Mouse (Mus musculus) liver, embryonic 14.5 days (tissue): Measurements from ENCODE around the gene Laptm5. TPM values are rescaled to one million over a fixed set of nuclear protein-coding genes. Genes with fewer than 3 reads are reported as not detected.

Source experiments
- ATAC-seq: fragments of 200-750 bp; cut with Nextera tagmentation; 2 replicates; pipeline ENCODE4 v1.8.0; 2017; ENCODE audit warnings: moderate number of reproducible peaks, mild to moderate bottlenecking, moderate library complexity; ENCODE audit not compliant: insufficient read depth
- DNase-seq, 3 experiments: peaks; one replicate each; pipeline ENCODE4 v3.0.0-alpha.2; 2012 to 2013; ENCODE audit warnings: low read depth in 3 of 3, low spot score in 3 of 3
- H3K27ac ChIP-seq: fragments of 300-500 bp; sonication (generic); 2 replicates; pipeline ENCODE4 v1.5.1; 2014; ENCODE audit warnings: moderate library complexity, mild to moderate bottlenecking, control low read depth, inconsistent platforms
- H3K27me3 ChIP-seq: fragments of 300-500 bp; sonication (generic); 2 replicates; pipeline ENCODE4 v1.6.1; 2014; ENCODE audit warnings: mild to moderate bottlenecking, low read length, moderate library complexity; ENCODE audit not compliant: control insufficient read depth, insufficient read depth
- H3K36me3 ChIP-seq: fragments of 300-500 bp; sonication (generic); replicated peaks from 2 replicates; pipeline ENCODE4 v1.6.1; 2014; ENCODE audit warnings: low read depth; ENCODE audit not compliant: control insufficient read depth, insufficient read depth
- H3K4me1 ChIP-seq, 2 experiments: fragments of 200-500 bp in 1 of 2; fragments of 300-500 bp in 1 of 2; sonication (generic) in 1 of 2; replicated peaks; 2 replicates each; pipeline ENCODE4 v1.6.1; 2012 to 2014; ENCODE audit warnings: antibody characterized with exemption in 1 of 2, inconsistent platforms in 1 of 2, low read length in 1 of 2; ENCODE audit not compliant: control insufficient read depth in 2 of 2, insufficient read depth in 2 of 2
- H3K4me2 ChIP-seq: fragments of 300-500 bp; sonication (generic); 2 replicates; pipeline ENCODE4 v1.6.1; 2014; ENCODE audit warnings: low read depth, mild to moderate bottlenecking, control low read depth, moderate library complexity
- H3K4me3 ChIP-seq, 2 experiments: fragments of 200-500 bp in 1 of 2; fragments of 300-500 bp in 1 of 2; sonication (generic) in 1 of 2; 2 replicates each; pipeline ENCODE4 v1.5.1; 2012 to 2014; ENCODE audit warnings: low read depth in 2 of 2, low read length in 2 of 2, mild to moderate bottlenecking in 2 of 2, control low read depth in 1 of 2, inconsistent platforms in 1 of 2, moderate library complexity in 1 of 2; ENCODE audit not compliant: insufficient read depth in 1 of 2
- H3K9ac ChIP-seq: fragments of 300-500 bp; sonication (generic); replicated peaks from 2 replicates; pipeline ENCODE4 v1.6.1; 2014; ENCODE audit warnings: mild to moderate bottlenecking, control low read depth, moderate library complexity
- H3K9me3 ChIP-seq: fragments of 300-500 bp; sonication (generic); 2 replicates; pipeline ENCODE4 v1.6.1; 2016; ENCODE audit warnings: low read length, mixed read lengths; ENCODE audit not compliant: control insufficient read depth
- CTCF ChIP-seq: IDR thresholded peaks from 2 replicates; pipeline ENCODE4 v1.5.1; 2016; ENCODE audit warnings: antibody characterized with exemption, low read depth, control low read depth
- EP300 ChIP-seq: IDR thresholded peaks from 2 replicates; pipeline ENCODE4 v1.6.1; 2016; ENCODE audit warnings: antibody characterized with exemption, low read depth
- WGBS: fragments of 180-500 bp; shearing (Covaris S2); extraction: QIAGEN DNeasy Blood & Tissue Kit; methylation state at CpG from one replicate; pipeline ENCODE4 v1.1.7; 2014; ENCODE audit not compliant: insufficient replicate concordance; 5-methylcytosine and 5-hydroxymethylcytosine counted together
- polyA plus RNA-seq, 2 experiments: library from polyadenylated mRNA; depleted of rRNA in 1 of 2; stranded (reverse) in 1 of 2; unstranded in 1 of 2; fragments of >200 nt; fragmentation: Nextera tagmentation in 1 of 2; extraction: Ambion mirVana in 1 of 2; gene quantifications; 2 replicates each; pipeline versions ENCODE4 v1.2.1 to v1.2.3; 2012 to 2014

The Laptm5 gene
- polyA plus RNA-seq, 2 experiments: 31.0 to 64.3 TPM

GRCm38 (mm10) chr4:130918805-130919749 is 6.2 kb downstream of the Laptm5 start:
- Histone ChIP-seq H3K4me2 (no peak overlapping the region), H3K27me3 (no peaks in the 10 kb centered on the region), H3K9ac (no peak overlapping the region), H3K4me1 (no peaks in the 10 kb centered on the region; a peak in 2 of 4 replicates), H3K4me3 (no peak overlapping the region), H3K36me3 (no peaks in the 10 kb centered on the region), H3K9me3 (no peaks in the 10 kb centered on the region), H3K27ac (no peak overlapping the region)
- DNase-seq: no peak
- 48% methylated on average over 10 of the region's 10 CpGs for WGBS
- no peak for ATAC-seq
- TF ChIP-seq EP300 (no peak), CTCF (no peak)

- no peak for ATAC-seq
- 50% methylated on average over 9 of the region's 9 CpGs for WGBS
- Histone ChIP-seq H3K9me3 (no peaks in the 10 kb centered on the region), H3K4me2 (no peak overlapping the region), H3K36me3 (no peaks in the 10 kb centered on the region), H3K4me3 (no peak overlapping the region), H3K27ac (no peak overlapping the region), H3K4me1 (no peaks in the 10 kb centered on the region; a peak in 2 of 4 replicates), H3K27me3 (no peaks in the 10 kb centered on the region), H3K9ac (no peak overlapping the region)
- no peak for TF ChIP-seq EP300
- TF ChIP-seq CTCF: no peak
- DNase-seq: no peak
Observed at GRCm38 (mm10) chr4:130919750-130920356, 6.9 kb downstream of the Laptm5 start.

- no peak for DNase-seq
- 21% methylated on average over 12 of the region's 12 CpGs for WGBS
- Histone ChIP-seq H3K9me3 (no peaks in the 10 kb centered on the region), H3K27me3 (no peaks in the 10 kb centered on the region), H3K4me2 (no peak overlapping the region), H3K9ac (no peak overlapping the region), H3K4me3 (no peak overlapping the region), H3K27ac (no peak overlapping the region), H3K4me1 (no peaks in the 10 kb centered on the region; a peak in 2 of 4 replicates), H3K36me3 (no peaks in the 10 kb centered on the region)
- no peak for TF ChIP-seq CTCF
- TF ChIP-seq EP300: no peak
- ATAC-seq: no peak
Observed at GRCm38 (mm10) chr4:130920951-130921693, 8.2 kb downstream of the Laptm5 start.

GRCm38 (mm10) chr4:130921986-130922385 is 9.1 kb downstream of the Laptm5 start:
- ATAC-seq (no peak), DNase-seq (no peak)
- Histone ChIP-seq H3K4me1 (no peaks in the 10 kb centered on the region; a peak in 1 of 4 replicates), H3K27ac (no peak overlapping the region), H3K9ac (no peak overlapping the region), H3K36me3 (no peaks in the 10 kb centered on the region), H3K4me3 (no peak overlapping the region), H3K9me3 (no peaks in the 10 kb centered on the region), H3K4me2 (no peak overlapping the region), H3K27me3 (no peaks in the 10 kb centered on the region)
- 56% methylated on average over 10 of the region's 10 CpGs for WGBS
- TF ChIP-seq CTCF (no peak), EP300 (no peak)
